Mouse (Mus musculus) olfactory bulb, adult 2 months (tissue): ENCODE measurements at regions not wholly inside any gene's neighbourhood (a gene's known extent, or its start where the extent isn't known, plus 50 kb on each side); places are given as distances from the start of the nearest gene placed in this dataset.

Source experiments
- CTCF ChIP-seq: fragments of 200-500 bp; IDR thresholded peaks from 2 replicates; pipeline ENCODE4 v1.5.1; 2012; ENCODE audit warnings: low read depth, mild to moderate bottlenecking, low read length, moderate library complexity; ENCODE audit not compliant: insufficient read depth
- POLR2A ChIP-seq: fragments of 200-500 bp; IDR thresholded peaks from 2 replicates; pipeline ENCODE4 v1.6.1; 2012; ENCODE audit warnings: mild to moderate bottlenecking, low read depth, low read length, moderate library complexity; ENCODE audit not compliant: insufficient read depth

DNA sequence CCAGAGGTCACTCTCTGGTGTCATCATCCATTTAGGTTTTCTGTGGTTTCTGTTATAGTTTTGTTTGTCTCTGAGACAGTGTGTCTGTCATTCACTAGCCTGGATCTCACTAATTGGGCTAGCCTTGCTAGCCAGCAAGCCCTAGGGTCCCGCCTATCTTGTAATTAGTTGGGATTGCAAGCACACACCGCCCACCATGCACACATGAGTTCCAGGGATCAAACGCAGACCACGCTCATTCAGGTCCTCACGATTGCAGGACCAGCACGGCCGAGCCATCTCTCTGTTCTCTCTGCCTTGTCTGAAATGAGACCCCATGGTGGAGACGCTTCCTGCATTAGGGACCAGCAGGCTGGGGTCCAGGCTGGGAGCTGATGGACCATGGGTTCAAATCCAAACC, 60.9 kb upstream of the Igsf21 start:
- TF ChIP-seq CTCF (no peak), POLR2A (no peak)
